29 mouse cellular contexts compared by ENCODE assay signal in genomic region chr10:78129998-78130397, GRCm38 (mm10). TPM values are rescaled to one million over a fixed set of nuclear protein-coding genes. Genes with fewer than 3 reads are reported as not detected.
DNase-seq lines count a peak whose midpoint lies in the region; ATAC-seq lines count a peak whose summit lies in the region.
"Had no signal": no experiment of that assay in that cellular context is flagged by ENCODE, and none has a peak within 500 bp of the region (broad histone marks: within the 10 kb centered on the region; RNA-seq: fewer than 3 reads in every experiment).

No protein-coding gene starts in this region.

- no peak overlapping the region for H3K4me2 ChIP-seq in lung, embryonic 15.5 days
- H3K4me2 ChIP-seq in embryonic facial prominence, embryonic 15.5 days (replicated peaks): no peak overlapping the region
- H3K4me2 ChIP-seq: hindbrain, embryonic 15.5 days; liver, embryonic 15.5 days; midbrain, embryonic 11.5 days; stomach, embryonic 15.5 days had no signal

- 80% methylated on average over 4 of the region's 4 CpGs for WGBS in lung, embryonic 15.5 days
- 61% methylated on average over 4 of the region's 4 CpGs for WGBS in embryonic facial prominence, embryonic 15.5 days

- DNase-seq in adrenal gland, adult 2 months: peak; percentile 27
- no peak for DNase-seq in adrenal gland, postnatal 14 days
- peak; percentile 43 to 57 for DNase-seq in heart, adult 18-20 months
- DNase-seq in heart, postnatal 4 days: no peak
- no peak for DNase-seq in lung, postnatal 25 days (ENCODE audit: low spot score)
- no peak for DNase-seq in left cerebral cortex, postnatal 14 days (ENCODE audit: low spot score in 2 of 2)
- DNase-seq: adrenal gland, adult 8-10 months; cerebellum, adult 11-12 months; cerebellum, adult 9-11 months; gastrocnemius, postnatal 36 days; kidney, postnatal 4 days; layer of hippocampus, postnatal 36 days; right cerebral cortex, postnatal 25 days; thymus, adult 18-20 months; thymus, postnatal 25 days had no signal

- H3K9ac ChIP-seq in lung, embryonic 15.5 days: no peak overlapping the region
- no peak overlapping the region for H3K9ac ChIP-seq in embryonic facial prominence, embryonic 15.5 days
- H3K9ac ChIP-seq: hindbrain, embryonic 15.5 days; liver, embryonic 15.5 days; stomach, embryonic 15.5 days had no signal

- no peak overlapping the region for H3K27ac ChIP-seq in lung, embryonic 15.5 days
- H3K27ac ChIP-seq in embryonic facial prominence, embryonic 15.5 days (replicated peaks): no peak overlapping the region
- H3K27ac ChIP-seq: hindbrain, embryonic 10.5 days; hindbrain, embryonic 15.5 days; kidney, postnatal 0 days; liver, embryonic 15.5 days; macrophage; stomach, embryonic 15.5 days had no signal

- no peaks in the 10 kb centered on the region for H3K27me3 ChIP-seq in lung, embryonic 15.5 days
- H3K27me3 ChIP-seq in embryonic facial prominence, embryonic 15.5 days: no peaks in the 10 kb centered on the region
- H3K27me3 ChIP-seq: hindbrain, embryonic 15.5 days; liver, embryonic 15.5 days; stomach, embryonic 15.5 days had no signal

- no peaks in the 10 kb centered on the region for H3K9me3 ChIP-seq in lung, embryonic 15.5 days
- H3K9me3 ChIP-seq in embryonic facial prominence, embryonic 15.5 days (replicated peaks): no peaks in the 10 kb centered on the region
- H3K9me3 ChIP-seq: hindbrain, embryonic 10.5 days; hindbrain, embryonic 15.5 days; liver, embryonic 15.5 days; stomach, embryonic 15.5 days had no signal

- H3K36me3 ChIP-seq in lung, embryonic 15.5 days: no peaks in the 10 kb centered on the region
- no peaks in the 10 kb centered on the region for H3K36me3 ChIP-seq in embryonic facial prominence, embryonic 15.5 days
- H3K36me3 ChIP-seq: hindbrain, embryonic 10.5 days; hindbrain, embryonic 15.5 days; liver, embryonic 15.5 days; stomach, embryonic 15.5 days had no signal

- intact Hi-C loops in left cerebral cortex, postnatal 14 days (cut with DNase I): no loop called here

- peak; percentile 21; the same call in 1 of the 2 replicates for ATAC-seq in lung, embryonic 15.5 days (ENCODE audit: borderline replicate concordance, extremely low read depth, low FRiP score, low TSS enrichment)
- ATAC-seq in embryonic facial prominence, embryonic 15.5 days (ENCODE audit: insufficient number of reproducible peaks, low FRiP score, low TSS enrichment, low read depth): peak; percentile 44
- ATAC-seq: activated CD4-positive, CD25-positive, alpha-beta regulatory T cell, adult 4 months; forebrain, embryonic 14.5 days; inflammation-experienced regulatory T-cells, adult 6 months; lung, postnatal 0 days; midbrain, embryonic 16.5 days had no signal

- H3K4me1 ChIP-seq in lung, embryonic 15.5 days: peaks cover 12% of the 10 kb centered on the region
- H3K4me1 ChIP-seq in embryonic facial prominence, embryonic 15.5 days: peaks cover 29% of the 10 kb centered on the region

- no peak overlapping the region for H3K4me3 ChIP-seq in lung, embryonic 15.5 days
- H3K4me3 ChIP-seq in embryonic facial prominence, embryonic 15.5 days (replicated peaks): no peak overlapping the region
- H3K4me3 ChIP-seq: hindbrain, embryonic 10.5 days; hindbrain, embryonic 15.5 days; liver, embryonic 15.5 days; stomach, embryonic 15.5 days had no signal

RNA-seq across cellular contexts. Expression of gene D10Jhu81e, which starts 39.6 kb away (rescaled TPM):
- total RNA-seq in adrenal gland, adult 2 months (2021): 100 to 1,000 TPM; 266 to 267 TPM
- 741 and 784 TPM in 2 replicates for polyA plus RNA-seq in adrenal gland, adult 2 months (2012; rRNA removed)
- 249 and 251 TPM in 2 replicates for total RNA-seq in adrenal gland, postnatal 14 days (2021)
- 100 to 1,000 TPM; 684 to 739 TPM for total RNA-seq in heart, adult 18-20 months (2021)
- 100 to 1,000 TPM; 198 to 215 TPM for total RNA-seq in heart, postnatal 4 days (2021)
- 32.8 and 34.8 TPM in 2 replicates for polyA plus RNA-seq in lung, embryonic 15.5 days (2015; fragmentation: Nextera tagmentation; extraction: Ambion mirVana)
- 38.1 and 40.9 TPM in 2 replicates for polyA plus RNA-seq in embryonic facial prominence, embryonic 15.5 days (2015; fragmentation: Nextera tagmentation; extraction: Ambion mirVana)
- total RNA-seq in left cerebral cortex, postnatal 14 days (2021): 100 to 1,000 TPM; 109 to 115 TPM

RNA-seq across cellular contexts. Expression of gene Pwp2, which starts 55.0 kb away (rescaled TPM):
- 10 to 100 TPM; 14.0 to 17.4 TPM for total RNA-seq in adrenal gland, adult 2 months (2021)
- 7.6 and 10.7 TPM in 2 replicates for polyA plus RNA-seq in adrenal gland, adult 2 months (2012; rRNA removed)
- total RNA-seq in adrenal gland, postnatal 14 days (2021): 16.5 and 17.9 TPM in 2 replicates
- 10 to 100 TPM; 11.2 to 11.6 TPM for total RNA-seq in heart, adult 18-20 months (2021)
- 10 to 100 TPM; 10.2 to 11.0 TPM for total RNA-seq in heart, postnatal 4 days (2021)
- polyA plus RNA-seq in lung, embryonic 15.5 days (2015; fragmentation: Nextera tagmentation; extraction: Ambion mirVana): 19.4 and 19.7 TPM in 2 replicates
- polyA plus RNA-seq in embryonic facial prominence, embryonic 15.5 days (2015; fragmentation: Nextera tagmentation; extraction: Ambion mirVana): 17.9 and 18.4 TPM in 2 replicates
- 10 to 100 TPM; 16.4 to 17.3 TPM for total RNA-seq in left cerebral cortex, postnatal 14 days (2021)

Comparison
In these comparisons a context has a peak if more than half of its experiments do, and no peak if none do; other contexts are left out.
1. DNase-seq: peak in adrenal gland, adult 2 months (single experiment) and heart, adult 18-20 months (2 of 2); none in adrenal gland, postnatal 14 days (single experiment), heart, postnatal 4 days (single experiment), lung, postnatal 25 days (single experiment) and left cerebral cortex, postnatal 14 days (0 of 2).